Mouse (Mus musculus) spleen, adult 2 months (tissue): ENCODE results near the gene Tmem260. TPM values are rescaled to one million over a fixed set of nuclear protein-coding genes. Genes with fewer than 3 reads are reported as not detected.

Source experiments
- DNase-seq, 2 experiments: peaks; one replicate each; pipeline versions ENCODE4 v3.0.0 to v3.0.0-alpha.2; 2012 to 2021; ENCODE audit warnings: low spot score in 2 of 2, low read depth in 1 of 2
- H3K27ac ChIP-seq: fragments of 200-500 bp; 2 replicates; pipeline ENCODE4 v1.5.1; 2012; ENCODE audit warnings: low read length, inconsistent platforms; ENCODE audit not compliant: insufficient read depth
- H3K27me3 ChIP-seq: fragments of 200-500 bp; 2 replicates; pipeline ENCODE4 v1.6.1; 2012; ENCODE audit warnings: mild to moderate bottlenecking, moderate library complexity, low read length, inconsistent platforms; ENCODE audit not compliant: control insufficient read depth, insufficient read depth
- H3K36me3 ChIP-seq: fragments of 200-500 bp; 2 replicates; pipeline ENCODE4 v1.6.1; 2012; ENCODE audit warnings: mild to moderate bottlenecking, low read length, inconsistent platforms; ENCODE audit not compliant: control insufficient read depth, insufficient read depth
- H3K4me1 ChIP-seq: fragments of 200-500 bp; 2 replicates; pipeline ENCODE4 v1.6.1; 2011; ENCODE audit warnings: inconsistent platforms; ENCODE audit not compliant: control insufficient read depth, insufficient read depth, insufficient read length
- H3K4me3 ChIP-seq: fragments of 200-500 bp; 2 replicates; pipeline ENCODE4 v1.5.1; 2011; ENCODE audit warnings: mild to moderate bottlenecking, inconsistent platforms; ENCODE audit not compliant: insufficient read depth, insufficient read length; ENCODE audit errors: extremely low read depth
- CTCF ChIP-seq: fragments of 200-500 bp; IDR thresholded peaks from 2 replicates; pipeline ENCODE4 v1.5.1; 2011; ENCODE audit warnings: mild to moderate bottlenecking, inconsistent platforms; ENCODE audit not compliant: insufficient read depth, insufficient read length, insufficient replicate concordance; ENCODE audit errors: extremely low read depth
- POLR2A ChIP-seq: fragments of 200-500 bp; IDR thresholded peaks from 2 replicates; pipeline ENCODE4 v1.6.1; 2011; ENCODE audit warnings: low read depth, low read length, inconsistent platforms
- WGBS: fragments of 180-500 bp; shearing (Covaris S2); methylation state at CpG from one replicate; pipeline ENCODE4 v1.1.7; 2018; 5-methylcytosine and 5-hydroxymethylcytosine counted together
- polyA plus RNA-seq: library from polyadenylated mRNA; depleted of rRNA; stranded (reverse); fragments of >200 nt; gene quantifications from 2 replicates; pipeline ENCODE4 v1.2.3, GENCODE M21; 2012

The Tmem260 gene
- polyA plus RNA-seq, 1 experiment: 8.3 TPM

DNA sequence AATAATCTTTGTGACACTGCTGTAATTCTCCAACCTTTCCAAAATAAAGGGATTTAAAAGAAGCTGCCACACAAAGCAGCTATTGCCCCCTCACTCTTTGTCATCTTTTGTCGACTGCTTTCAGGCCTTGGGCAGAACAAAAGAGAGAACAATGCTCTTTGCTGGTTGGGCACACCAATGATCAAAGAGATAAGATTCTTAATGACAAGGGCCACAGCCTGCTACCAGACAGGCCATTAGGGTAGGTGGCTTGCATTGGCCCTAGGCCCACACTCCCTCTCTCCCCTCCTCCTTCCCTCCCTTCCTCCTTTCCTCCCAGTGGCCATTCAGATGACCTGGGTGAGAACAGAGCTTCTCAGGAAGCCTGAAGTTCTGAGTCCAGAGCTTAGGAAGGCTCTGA is 77.4 kb downstream of the Tmem260 start:
- no peaks in the 10 kb centered on the region for H3K27me3 ChIP-seq
- H3K27ac ChIP-seq: no peak overlapping the region
- DNase-seq: no peak
- H3K4me1 ChIP-seq: no peaks in the 10 kb centered on the region
- no peaks in the 10 kb centered on the region for H3K36me3 ChIP-seq
- TF ChIP-seq POLR2A: no peak
- no peak for TF ChIP-seq CTCF
- H3K4me3 ChIP-seq: no peak overlapping the region
- WGBS: 22% methylated on average over 1 of the region's 1 CpGs

DNA sequence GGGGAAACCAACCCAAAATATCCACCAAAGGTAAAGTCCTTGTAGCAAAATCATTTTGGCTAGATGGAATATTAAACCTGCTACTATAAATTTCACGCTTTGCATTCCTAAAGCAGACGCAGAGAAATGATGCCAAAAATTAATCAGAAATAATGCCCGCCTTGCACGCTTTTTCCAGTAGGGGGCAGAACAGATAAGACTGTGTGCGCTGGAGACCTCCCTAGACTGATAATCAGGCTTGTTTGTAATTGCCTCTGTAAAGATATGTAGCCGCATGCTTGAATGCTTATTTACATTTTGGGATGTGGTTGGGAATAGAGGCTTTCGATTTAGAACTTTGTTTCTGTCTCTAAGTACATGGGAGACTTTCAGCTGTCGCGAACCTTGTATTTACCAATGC is 78.2 kb downstream of the Tmem260 start:
- TF ChIP-seq POLR2A (no peak), CTCF (peak; percentile 13; the same call in 1 of the 2 replicates)
- DNase-seq: no peak
- Histone ChIP-seq H3K4me1 (no peaks in the 10 kb centered on the region), H3K27me3 (no peaks in the 10 kb centered on the region), H3K36me3 (no peaks in the 10 kb centered on the region), H3K4me3 (no peak overlapping the region), H3K27ac (no peak overlapping the region)
- WGBS: 48% methylated on average over 9 of the region's 9 CpGs

DNA sequence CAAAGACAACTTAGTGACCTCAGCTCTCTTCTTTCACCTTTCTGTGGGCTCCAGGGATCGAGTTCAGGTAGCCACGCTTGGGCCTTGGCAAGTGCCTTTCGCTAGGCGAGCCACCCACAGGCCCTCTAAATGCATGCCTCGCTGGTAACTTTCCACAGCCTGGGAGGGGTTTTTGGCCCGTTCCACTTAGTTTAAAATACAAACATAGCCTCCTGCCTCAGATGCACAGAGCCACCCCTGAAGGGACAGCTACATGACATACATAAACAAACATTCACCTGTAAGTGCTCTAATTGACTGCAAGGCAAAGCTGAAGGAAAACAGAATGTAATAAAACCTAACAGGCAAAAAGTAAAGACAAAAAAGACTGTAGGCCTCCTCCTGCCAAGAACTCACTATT is 79.1 kb downstream of the Tmem260 start:
- H3K27me3 ChIP-seq: no peaks in the 10 kb centered on the region
- DNase-seq: no peak
- TF ChIP-seq CTCF (no peak), POLR2A (no peak)
- no peak overlapping the region for H3K27ac ChIP-seq
- no peak overlapping the region for H3K4me3 ChIP-seq
- H3K36me3 ChIP-seq: no peaks in the 10 kb centered on the region
- H3K4me1 ChIP-seq: no peaks in the 10 kb centered on the region
- 85% methylated on average over 6 of the region's 6 CpGs for WGBS

DNA sequence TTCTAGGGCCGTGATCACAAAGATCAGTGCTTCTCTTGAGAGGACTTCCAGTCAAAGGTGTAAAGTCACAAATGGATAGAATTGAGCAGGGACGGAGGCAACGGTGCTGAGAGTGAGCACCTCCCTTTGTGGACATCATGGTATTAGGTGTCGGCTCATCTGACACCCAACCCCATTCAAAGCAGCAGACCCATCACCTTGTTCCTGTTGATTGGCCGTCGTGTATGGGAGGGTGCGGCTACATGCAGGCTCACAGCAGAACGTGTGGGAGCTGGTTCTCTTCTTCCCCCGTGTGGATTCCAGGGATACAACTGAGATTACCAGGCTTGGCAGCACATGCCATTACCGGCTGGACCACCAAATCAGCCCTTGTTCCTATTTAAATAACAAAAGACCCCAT is 84.7 kb downstream of the Tmem260 start:
- Histone ChIP-seq H3K4me3 (no peak overlapping the region), H3K27me3 (no peaks in the 10 kb centered on the region), H3K27ac (no peak overlapping the region), H3K4me1 (no peaks in the 10 kb centered on the region), H3K36me3 (no peaks in the 10 kb centered on the region)
- 74% methylated on average over 10 of the region's 10 CpGs for WGBS
- TF ChIP-seq CTCF: no peak
- no peak for TF ChIP-seq POLR2A
- DNase-seq: no peak

DNA sequence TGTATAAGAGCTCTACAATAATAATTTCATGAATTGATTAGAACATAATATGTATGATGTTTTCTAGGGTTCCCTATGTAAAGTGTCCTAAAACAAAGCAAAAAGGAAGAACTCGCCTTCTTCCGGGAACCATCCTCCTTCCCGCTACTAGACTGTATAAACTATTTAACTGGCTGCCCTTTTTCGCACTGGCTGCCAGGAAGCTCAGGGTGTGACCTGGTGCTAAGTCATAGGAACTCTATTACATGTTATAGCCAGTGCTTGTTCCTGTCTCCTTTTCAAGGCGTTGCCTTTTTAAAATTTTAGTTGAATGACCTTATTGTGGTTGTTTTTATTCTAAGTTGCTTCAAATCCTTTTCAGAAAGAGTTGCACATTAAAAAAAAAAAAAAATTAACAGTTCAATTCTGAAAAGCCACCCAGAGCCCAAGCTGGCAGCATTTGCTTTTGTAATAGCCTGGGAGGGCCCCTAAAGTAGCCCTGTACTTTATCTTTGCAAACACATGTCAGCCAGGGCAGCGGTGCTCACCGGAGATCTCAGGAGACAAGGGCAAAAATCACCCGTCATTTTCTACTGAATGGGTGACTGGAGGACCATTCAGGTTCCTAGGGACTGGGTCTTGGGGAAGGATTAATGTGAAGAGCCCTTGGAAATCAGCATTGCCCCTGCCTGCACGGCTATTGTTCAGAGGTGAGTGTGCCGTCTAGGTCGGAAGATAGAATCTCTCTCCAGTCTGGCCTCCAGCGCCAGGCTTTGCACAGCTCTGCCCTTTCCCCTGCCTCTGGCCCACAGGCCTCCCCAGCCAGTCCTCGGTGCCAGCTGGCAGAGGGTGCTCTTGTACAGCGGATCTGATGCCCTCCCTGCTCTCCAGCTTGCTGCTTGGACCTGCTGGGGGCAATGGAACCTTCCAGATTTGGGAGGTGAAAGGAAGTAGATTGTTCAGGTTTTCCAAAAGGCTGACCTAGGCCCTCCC is 92.2 kb downstream of the Tmem260 start:
- 72% methylated on average over 14 of the region's 14 CpGs for WGBS
- H3K4me3 ChIP-seq: no peak overlapping the region
- peak overlapping the region; percentile 28; the same call in 1 of the 2 replicates for H3K27ac ChIP-seq
- H3K27me3 ChIP-seq: no peaks in the 10 kb centered on the region
- H3K36me3 ChIP-seq: no peaks in the 10 kb centered on the region
- no peak for TF ChIP-seq CTCF
- no peak for TF ChIP-seq POLR2A
- DNase-seq: no peak
- no peaks in the 10 kb centered on the region for H3K4me1 ChIP-seq

DNA sequence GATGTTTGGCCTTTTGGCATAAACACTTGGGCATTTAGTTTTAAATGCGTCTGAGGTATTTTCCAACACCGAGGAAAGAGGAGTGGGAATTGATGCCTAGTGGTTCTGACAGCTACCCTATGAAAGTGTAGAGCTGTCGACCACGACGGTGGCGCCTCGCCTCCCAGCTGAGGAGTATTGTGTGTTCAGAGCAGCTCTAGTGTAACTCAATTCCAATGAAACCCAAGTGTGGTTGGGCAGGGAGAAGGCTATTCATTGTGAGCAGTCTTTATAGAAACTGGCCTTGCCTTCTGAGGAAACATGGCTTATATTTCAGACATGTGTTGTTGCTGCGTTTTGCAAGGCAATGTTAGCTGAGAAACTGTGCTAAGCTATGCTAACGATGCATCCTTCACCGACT is 99.2 kb downstream of the Tmem260 start:
- H3K4me3 ChIP-seq: no peak overlapping the region
- no peak for DNase-seq
- no peak overlapping the region for H3K27ac ChIP-seq
- no peaks in the 10 kb centered on the region for H3K27me3 ChIP-seq
- TF ChIP-seq CTCF (no peak), POLR2A (no peak)
- no peaks in the 10 kb centered on the region for H3K36me3 ChIP-seq
- 86% methylated on average over 10 of the region's 10 CpGs for WGBS
- no peaks in the 10 kb centered on the region for H3K4me1 ChIP-seq

DNA sequence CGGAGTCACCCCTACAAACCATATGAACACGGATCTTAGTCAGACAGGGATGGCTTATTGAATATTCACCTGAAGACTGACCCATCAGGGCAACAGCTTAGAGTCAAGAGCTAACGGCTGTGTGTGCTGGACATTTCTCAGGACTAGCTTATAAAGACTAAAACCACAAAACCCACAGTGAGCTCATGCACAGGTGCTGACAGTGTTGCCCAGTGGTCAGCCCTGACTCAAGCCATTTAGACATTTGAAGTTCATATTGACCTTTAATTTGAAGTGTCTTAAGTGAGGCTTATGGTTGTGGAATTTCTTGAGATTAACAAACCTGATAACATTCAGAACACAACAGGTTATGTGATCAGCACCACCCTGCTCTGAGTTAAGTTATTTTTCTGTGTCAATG is 100.1 kb downstream of the Tmem260 start:
- Histone ChIP-seq H3K4me3 (no peak overlapping the region), H3K27ac (no peak overlapping the region), H3K36me3 (no peaks in the 10 kb centered on the region), H3K4me1 (no peaks in the 10 kb centered on the region), H3K27me3 (no peaks in the 10 kb centered on the region)
- no peak for TF ChIP-seq POLR2A
- no peak for TF ChIP-seq CTCF
- 82% methylated on average over 3 of the region's 3 CpGs for WGBS
- no peak for DNase-seq
